Mouse (Mus musculus) adrenal gland, adult (tissue): ENCODE results near the gene H2afx.
"Not testable (repeated sequence)": the region's sequence is repeated elsewhere in the genome, so short reads cannot be mapped to it uniquely, and the experiment has no call there.

ENCODE experiments used
- DNase-seq, 2 experiments: peaks; one replicate each; pipeline ENCODE4 v3.0.0; 2022 to 2023; ENCODE audit warnings: low spot score in 1 of 2; ENCODE audit not compliant: inconsistent age in 2 of 2

The H2afx gene

DNA sequence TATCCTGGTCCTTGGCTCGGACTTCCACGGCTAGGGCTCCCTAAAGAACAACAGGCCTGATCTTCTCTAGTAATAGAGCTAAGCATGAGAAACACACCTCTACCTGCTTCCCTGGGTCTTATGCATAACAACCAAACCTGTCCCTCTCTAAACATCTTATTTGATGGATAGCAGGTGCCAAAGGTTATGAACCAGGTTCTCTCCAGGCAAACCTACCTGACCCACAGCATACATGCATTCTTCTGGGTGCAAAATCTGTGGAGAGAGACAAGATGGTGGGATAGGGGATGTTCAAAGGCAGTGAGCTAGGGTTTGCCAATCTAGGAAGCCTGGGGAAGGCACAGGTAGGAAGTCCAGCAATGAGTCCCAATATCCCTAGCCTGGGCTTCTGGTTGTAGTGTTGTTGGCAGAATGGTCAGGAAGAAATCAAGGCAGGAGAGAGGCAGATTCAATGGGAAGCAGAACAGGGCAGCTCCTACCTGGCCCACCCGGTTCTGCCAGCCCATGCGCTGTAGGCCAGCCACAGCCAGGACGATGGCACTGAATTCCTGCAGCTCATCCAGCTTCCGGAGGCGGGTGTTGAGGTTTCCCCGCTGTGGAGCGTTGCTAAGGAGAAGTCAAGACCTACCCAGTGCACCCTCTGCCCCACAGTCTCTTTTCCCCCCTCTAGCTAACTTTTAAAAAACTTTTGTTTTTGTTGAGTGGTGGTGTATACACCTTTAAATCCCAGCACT lies 3.1 kb downstream of the H2afx start:
- DNase-seq, result no peak

DNA sequence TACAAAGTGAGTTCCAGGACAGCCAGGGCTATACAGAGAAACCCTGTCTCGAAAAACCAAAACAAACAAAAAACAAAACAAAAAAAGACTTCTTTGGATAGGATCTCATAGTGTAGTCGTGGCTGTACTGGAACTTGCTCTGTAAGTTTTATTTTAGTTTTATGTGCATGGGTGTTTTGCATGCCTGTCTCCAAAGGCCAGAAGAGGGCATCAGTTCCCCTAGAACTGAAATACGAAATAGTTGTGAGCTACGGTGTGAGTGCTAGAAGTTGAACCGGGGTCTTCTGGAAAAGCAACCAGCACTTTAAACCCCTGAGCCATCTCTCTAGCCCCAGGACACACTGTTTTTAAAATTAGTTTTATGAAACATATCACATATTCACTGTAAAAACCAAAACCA lies 4.1 kb downstream of the H2afx start:
- no peak for DNase-seq

DNA sequence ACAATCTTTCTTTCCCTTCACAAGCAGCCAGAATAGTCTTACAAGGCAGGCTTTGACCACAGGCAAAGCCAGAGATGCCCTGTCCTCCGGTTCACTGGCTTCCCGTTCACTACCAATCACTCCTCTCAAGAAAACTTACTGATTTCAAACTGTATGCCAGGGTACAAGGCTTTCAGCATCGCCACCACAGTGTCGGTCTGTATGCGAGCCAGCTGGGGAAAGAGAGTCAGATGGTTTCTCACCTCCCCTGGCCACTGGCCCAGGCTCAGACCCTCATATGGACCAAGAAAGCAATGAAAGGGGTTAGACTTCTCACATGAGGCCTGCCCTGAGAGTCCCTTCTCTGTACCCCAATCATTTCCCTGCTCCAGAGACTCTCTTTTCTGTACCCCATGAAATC lies 7.0 kb downstream of the H2afx start:
- DNase-seq, result no peak

DNA sequence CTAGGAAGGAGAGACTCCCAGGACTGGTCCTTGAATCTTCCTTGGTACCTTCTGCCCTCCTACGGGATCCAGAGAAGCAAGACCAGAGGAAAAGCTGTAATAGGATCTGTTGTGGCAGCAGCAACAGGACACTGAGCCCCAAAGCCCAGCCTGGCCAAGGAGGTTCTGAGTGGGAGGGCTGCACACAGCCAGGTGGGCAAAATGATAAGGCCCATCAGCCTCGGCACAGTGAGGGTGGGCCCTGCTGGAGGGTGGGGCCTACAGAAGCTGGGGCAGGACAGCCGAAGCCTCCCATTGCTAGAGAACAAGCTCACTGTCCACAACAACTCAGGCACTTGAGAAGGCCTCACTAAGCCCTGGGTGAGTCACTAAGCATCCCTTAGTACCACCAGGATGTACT lies 7.7 kb downstream of the H2afx start:
- no peak for DNase-seq

DNA sequence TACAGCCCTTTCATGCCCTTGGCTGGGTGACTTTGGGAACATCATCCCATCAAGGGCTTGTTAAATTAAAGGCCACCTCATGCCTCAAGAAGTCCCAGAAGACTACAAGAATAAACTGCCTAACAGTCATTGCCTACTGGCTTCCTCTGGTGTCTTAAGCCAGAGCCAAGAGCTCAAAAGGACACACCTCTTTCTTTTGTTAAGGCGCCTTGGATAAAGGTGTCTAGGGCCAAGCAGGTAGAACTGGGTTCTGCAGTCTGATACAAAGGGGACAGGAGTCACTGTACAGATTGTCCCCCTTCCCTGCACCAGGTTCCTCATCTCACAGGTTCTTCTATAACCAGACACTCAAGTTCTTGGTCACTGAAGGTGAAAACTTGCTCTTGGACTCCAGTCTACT lies 8.1 kb downstream of the H2afx start:
- DNase-seq, result no peak

DNA sequence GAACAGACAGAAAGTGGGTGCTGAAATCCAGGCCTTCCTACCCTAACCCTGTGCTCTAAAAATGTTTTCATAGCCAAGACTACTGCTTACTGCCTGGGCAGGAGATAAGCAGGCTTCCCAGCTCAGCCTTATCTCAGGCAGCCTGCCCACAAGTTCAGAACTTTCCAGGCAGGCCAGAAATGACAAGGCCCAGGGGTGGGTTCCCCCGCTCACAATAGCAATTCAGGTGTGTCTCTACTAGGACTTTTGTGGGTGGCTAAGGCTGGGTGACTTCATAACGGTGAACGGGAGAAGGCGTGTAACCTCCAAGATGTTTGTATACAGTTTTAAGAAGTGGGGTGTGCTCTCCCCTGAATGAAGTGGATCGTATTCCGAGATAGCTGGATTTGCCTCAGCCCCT lies 8.8 kb downstream of the H2afx start:
- peak in 1 of 2 experiments; percentile 49 for DNase-seq

GRCm38 (mm10) chr9:44343781-44344421 lies 9.4 kb downstream of the H2afx start, which contains the start of gene Hmbs:
TSS of gene Hmbs (minus strand) at chr9:44344228.
- DNase-seq, result peak; percentile 94 to 98

GRCm38 (mm10) chr9:44345570-44346433 lies 11.3 kb downstream of the H2afx start:
- peak; percentile 44 to 84 for DNase-seq

GRCm38 (mm10) chr9:44347166-44347565 lies 12.7 kb downstream of the H2afx start:
- DNase-seq, result no peak

GRCm38 (mm10) chr9:44347621-44348020 lies 13.1 kb downstream of the H2afx start:
- DNase-seq, result no peak

- DNase-seq, result no peak
Observed at GRCm38 (mm10) chr9:44348546-44348945, 14.1 kb downstream of the H2afx start.

- no peak for DNase-seq
Observed at GRCm38 (mm10) chr9:44351396-44351795, 16.9 kb downstream of the H2afx start.

GRCm38 (mm10) chr9:44352337-44352736 lies 17.8 kb downstream of the H2afx start:
- DNase-seq, result no peak

DNA sequence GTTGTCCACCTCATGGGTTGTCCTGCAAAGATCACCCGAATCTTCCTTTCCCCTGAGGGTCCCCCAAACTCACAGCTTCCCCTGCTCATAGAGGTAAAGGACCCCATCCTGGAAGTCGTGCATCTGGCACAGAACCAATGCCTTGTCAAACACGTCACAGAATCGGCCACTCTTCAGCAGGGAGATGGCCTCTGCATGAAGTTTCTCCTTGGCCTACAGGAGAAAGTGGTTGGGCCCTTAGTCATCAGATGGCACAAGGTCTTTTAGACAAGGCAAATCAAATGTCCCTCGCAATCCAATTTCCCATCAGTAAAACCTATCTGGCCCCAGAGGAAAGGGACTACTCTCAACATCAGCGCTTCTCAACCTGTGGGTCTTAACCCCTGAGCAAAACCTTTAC lies 18.6 kb downstream of the H2afx start:
- peak; percentile 61 to 86 for DNase-seq

DNA sequence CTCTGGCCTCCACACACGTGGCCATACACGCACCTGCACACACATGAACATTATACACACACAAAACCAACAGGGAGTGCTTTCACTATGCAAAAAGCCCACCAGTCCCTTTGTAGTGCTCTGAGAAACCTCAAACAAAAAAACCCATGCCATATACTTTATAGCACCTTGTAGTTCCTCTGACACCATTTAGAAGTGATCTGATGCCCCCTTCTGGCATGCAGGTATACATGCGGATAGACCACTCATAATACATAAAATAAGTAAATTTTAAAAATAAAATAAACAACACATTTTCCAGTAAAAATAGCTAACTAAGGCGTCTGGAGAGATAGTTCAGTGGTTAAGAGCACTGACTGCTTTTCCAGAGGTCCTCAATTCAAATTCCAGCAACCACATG lies 22.7 kb downstream of the H2afx start:
- DNase-seq, result peak in 1 of 2 experiments; percentile 74

DNA sequence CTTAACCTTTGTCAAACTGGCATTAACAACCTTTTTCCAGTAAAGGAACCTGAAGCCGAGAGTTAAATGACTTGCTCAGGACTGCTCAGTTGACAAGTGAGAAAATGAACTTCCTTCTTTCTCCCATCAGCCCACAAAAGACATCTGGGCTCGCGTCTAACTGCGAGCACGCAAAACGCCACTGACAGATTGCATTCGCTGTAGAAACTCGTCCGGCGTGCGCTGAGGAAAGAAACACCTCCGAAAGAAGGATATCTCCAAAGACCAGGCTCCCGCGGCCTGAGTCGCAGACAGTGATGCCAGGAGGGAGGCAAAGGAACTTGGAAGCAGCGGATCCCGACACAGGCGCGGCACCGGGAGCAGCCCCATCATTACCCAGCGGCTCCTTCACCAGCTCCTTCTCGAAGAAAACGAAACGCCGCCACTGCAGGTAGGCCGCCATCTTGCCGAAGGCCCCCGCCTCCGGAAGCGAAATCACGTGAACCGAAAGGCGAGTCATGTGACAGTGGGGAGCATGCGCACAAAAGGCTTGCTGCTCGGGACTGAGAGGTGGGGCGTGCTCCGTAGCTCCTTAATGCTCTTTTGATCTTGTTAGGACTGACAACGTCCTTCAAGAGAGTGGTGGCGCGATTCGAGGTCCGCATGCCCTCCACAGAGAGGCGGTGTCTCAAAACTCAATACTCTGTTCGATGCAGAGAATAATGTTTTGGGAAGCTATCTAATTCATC lies 26.9 kb downstream of the H2afx start, which contains the start of gene Vps11:
Gene Vps11 (minus strand): TSS at position 481 of the 728 bp plus-strand sequence.
- peak; percentile 96 to 98 for DNase-seq

GRCm38 (mm10) chr9:44361931-44362330 lies 27.4 kb downstream of the H2afx start:
- DNase-seq, result not testable (repeated sequence)

GRCm38 (mm10) chr9:44364480-44364879 lies 30.0 kb downstream of the H2afx start:
- peak in 1 of 2 experiments; percentile 63 for DNase-seq

GRCm38 (mm10) chr9:44373386-44373785 lies 38.9 kb downstream of the H2afx start:
- DNase-seq, result peak in 1 of 2 experiments; percentile 68

- DNase-seq, result peak; percentile 53 to 89
Observed at GRCm38 (mm10) chr9:44376141-44376540, 41.6 kb downstream of the H2afx start.

GRCm38 (mm10) chr9:44377335-44377734 lies 42.8 kb downstream of the H2afx start:
- DNase-seq, result not testable (repeated sequence)
